Comparison of ENCODE assay signal across 15 mouse cellular contexts in the genomic region with DNA sequence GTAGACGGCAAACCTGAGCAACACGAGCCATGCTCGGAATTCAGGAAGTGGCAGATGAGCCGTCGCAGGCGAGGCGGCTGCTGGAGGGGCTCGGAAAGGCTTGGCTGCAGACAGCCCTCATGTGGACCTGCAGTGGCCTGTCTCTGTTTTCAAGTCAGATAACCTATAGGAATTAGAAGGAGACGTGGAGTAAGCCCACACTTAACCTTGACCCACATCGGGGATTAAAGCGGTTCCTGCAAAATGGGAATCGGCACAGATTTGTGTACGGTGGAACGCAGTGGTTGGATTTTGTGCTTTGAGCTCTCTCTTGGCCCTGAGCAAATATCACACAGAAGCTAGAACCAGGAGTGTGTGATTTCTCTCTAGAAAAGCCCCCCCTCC.
DNase-seq lines count a peak whose midpoint lies in the region; ATAC-seq lines count a peak whose summit lies in the region.
"Had no signal": no experiment of that assay in that cellular context is flagged by ENCODE, and none has a peak within 500 bp of the region (broad histone marks: within the 10 kb centered on the region; RNA-seq: fewer than 3 reads in every experiment).

No protein-coding gene starts in this region.

- H3K27ac ChIP-seq in heart, embryonic 16.5 days (ENCODE audit: low read length) = no peak overlapping the region
- H3K27ac ChIP-seq in stomach, embryonic 16.5 days (ENCODE audit: low read length) = peak overlapping the region; percentile 81

- no peaks in the 10 kb centered on the region for H3K36me3 ChIP-seq in heart, embryonic 16.5 days (ENCODE audit: control insufficient read depth, insufficient read depth)
- no peaks in the 10 kb centered on the region for H3K36me3 ChIP-seq in megakaryocyte, embryonic 14.5 days (replicated peaks; ENCODE audit: low read length)
- no peaks in the 10 kb centered on the region for H3K36me3 ChIP-seq in stomach, embryonic 16.5 days (ENCODE audit: control insufficient read depth, insufficient read depth, low read length)

- 44% methylated on average over 14 of the region's 14 CpGs for WGBS in heart, embryonic 16.5 days
- 22% methylated on average over 14 of the region's 14 CpGs for WGBS in stomach, embryonic 16.5 days

- H3K9ac ChIP-seq in heart, embryonic 16.5 days (ENCODE audit: low read length) = no peak overlapping the region
- H3K9ac ChIP-seq in stomach, embryonic 16.5 days (ENCODE audit: low read length) = peak overlapping the region; percentile 33; the same call in 1 of the 2 replicates
- H3K9ac ChIP-seq: forebrain, postnatal 0 days; liver, postnatal 0 days had no signal

- ATAC-seq in heart, embryonic 16.5 days (replicated peaks; ENCODE audit: extremely low read depth, insufficient read depth, low FRiP score) = no peak
- no peak for ATAC-seq in megakaryocyte, adult 5-6 weeks (ENCODE audit: poor library complexity, severe bottlenecking)
- peak; percentile 43 to 62; a peak in 1 of 4 replicates for ATAC-seq in hematopoietic stem cell, adult 5-6 weeks (replicated peaks in 1 of 2; ENCODE audit: insufficient read depth in 1 of 2, low FRiP score in 2 of 2, low TSS enrichment in 1 of 2, low read depth in 1 of 2, poor library complexity in 2 of 2, severe bottlenecking in 2 of 2)
- no peak for ATAC-seq in stomach, embryonic 16.5 days (ENCODE audit: insufficient read depth, low FRiP score)
- ATAC-seq: CD4-positive, CD25-positive, alpha-beta regulatory T cell, adult 4 months; forebrain, postnatal 0 days; liver, postnatal 0 days; midbrain, embryonic 16.5 days; Patski had no signal

- DNase-seq in heart, postnatal 4 days = no peak
- DNase-seq in gastrocnemius, postnatal 10 days = no peak
- DNase-seq: adrenal gland, postnatal 10 days; forebrain, postnatal 0 days; kidney, adult 18-20 months; liver, postnatal 0 days; thymus, adult 18-20 months had no signal

- peaks cover 8% of the 10 kb centered on the region; the same call in 1 of the 2 replicates for H3K4me1 ChIP-seq in heart, embryonic 16.5 days (ENCODE audit: control insufficient read depth, insufficient read depth, low read length)
- peaks cover 5% of the 10 kb centered on the region; the same call in 1 of the 2 replicates for H3K4me1 ChIP-seq in megakaryocyte, embryonic 14.5 days
- H3K4me1 ChIP-seq in stomach, embryonic 16.5 days (ENCODE audit: control insufficient read depth, insufficient read depth, low read length) = peaks cover 25% of the 10 kb centered on the region

- no peaks in the 10 kb centered on the region for H3K27me3 ChIP-seq in heart, embryonic 16.5 days (ENCODE audit: control insufficient read depth, insufficient read depth, low read length)
- peaks cover 32% of the 10 kb centered on the region for H3K27me3 ChIP-seq in megakaryocyte, embryonic 14.5 days (replicated peaks)
- H3K27me3 ChIP-seq in stomach, embryonic 16.5 days (ENCODE audit: control insufficient read depth, insufficient read depth, low read length) = no peaks in the 10 kb centered on the region
- H3K27me3 ChIP-seq: Patski had no signal

- H3K9me3 ChIP-seq in heart, embryonic 16.5 days (replicated peaks; ENCODE audit: control insufficient read depth, low read length) = no peaks in the 10 kb centered on the region
- H3K9me3 ChIP-seq in megakaryocyte, embryonic 14.5 days = no peaks in the 10 kb centered on the region
- no peaks in the 10 kb centered on the region for H3K9me3 ChIP-seq in stomach, embryonic 16.5 days (replicated peaks; ENCODE audit: control insufficient read depth, low read length)

- H3K4me3 ChIP-seq in heart, embryonic 16.5 days (ENCODE audit: low read length) = no peak overlapping the region
- H3K4me3 ChIP-seq in megakaryocyte, embryonic 14.5 days (replicated peaks) = peak overlapping the region; percentile 77
- H3K4me3 ChIP-seq in stomach, embryonic 16.5 days (replicated peaks; ENCODE audit: low read length) = 0 out of 2 replicates have a peak overlapping the region, but pooled peaks have one; percentile 17

- peak overlapping the region; percentile 33; the same call in 1 of the 2 replicates for H3K4me2 ChIP-seq in heart, embryonic 16.5 days (ENCODE audit: low read depth, low read length)
- peak overlapping the region; percentile 51 for H3K4me2 ChIP-seq in stomach, embryonic 16.5 days (ENCODE audit: low read depth, low read length)

Comparison
In these comparisons a context has a peak if more than half of its experiments do, and no peak if none do; other contexts are left out.
1. ATAC-seq: peak in hematopoietic stem cell, adult 5-6 weeks (2 of 2); none in heart, embryonic 16.5 days (single experiment), megakaryocyte, adult 5-6 weeks (single experiment) and stomach, embryonic 16.5 days (single experiment).